Mouse (Mus musculus): ENCODE data around the gene 2310030G06Rik. TPM values are rescaled to one million over a fixed set of nuclear protein-coding genes. Genes with fewer than 3 reads are reported as not detected.

The 2310030G06Rik gene
- 1 to 10 TPM; 6.5 to 7.1 TPM for total RNA-seq (2021)
- long read RNA-seq, experiment 1, transcript 2310030G06Rik-201 (4 exons, 1,257 nt) = major isoform, 5 of 5 reads
- long read RNA-seq, experiment 1, partial matches to known transcripts = 0 of 5 reads
- long read RNA-seq, experiment 1, other reads (novel, unspliced or antisense) = 0 of 5 reads
- long read RNA-seq, experiment 2, partial matches to known transcripts = 0 of 5 reads
- long read RNA-seq, experiment 2, other reads (novel, unspliced or antisense) = 2 of 5 reads

GRCm38 (mm10) chr9:50746214-50746677, at the start of gene 2310030G06Rik:
Gene 2310030G06Rik, minus strand, starts transcription at chr9:50746536.
- peak; percentile 57 for DNase-seq

- peak; percentile 36 for DNase-seq
These were observed 48.9 kb upstream of the 2310030G06Rik start for GRCm38 (mm10) chr9:50795266-50795665.

- DNase-seq = peak; percentile 49
These were observed 35.8 kb upstream of the 2310030G06Rik start for GRCm38 (mm10) chr9:50782155-50782554.

- DNase-seq = no peak
These were observed 29.9 kb upstream of the 2310030G06Rik start for GRCm38 (mm10) chr9:50776162-50776760.

GRCm38 (mm10) chr9:50775662-50776126, 29.4 kb upstream of the 2310030G06Rik start:
- DNase-seq = peak; percentile 20

GRCm38 (mm10) chr9:50774991-50775612, 28.8 kb upstream of the 2310030G06Rik start, which contains the start of the genes Alg9 and 1110032A03Rik:
Gene Alg9, plus strand, starts transcription at chr9:50775019.
Gene 1110032A03Rik, minus strand, starts transcription at chr9:50775520.
- peak; percentile 94 for DNase-seq

GRCm38 (mm10) chr9:50774026-50774462, 27.7 kb upstream of the 2310030G06Rik start:
- DNase-seq = no peak

GRCm38 (mm10) chr9:50770011-50770410, 23.7 kb upstream of the 2310030G06Rik start:
- DNase-seq = no peak

GRCm38 (mm10) chr9:50768107-50769002, 22.0 kb upstream of the 2310030G06Rik start, which contains the start of gene Fdxacb1:
Gene Fdxacb1, plus strand, starts transcription at chr9:50768236.
- peak; percentile 98 for DNase-seq

- no peak for DNase-seq
These were observed 21.3 kb upstream of the 2310030G06Rik start for GRCm38 (mm10) chr9:50767531-50768106.

GRCm38 (mm10) chr9:50763331-50763730, 17.0 kb upstream of the 2310030G06Rik start:
- no peak for DNase-seq

GRCm38 (mm10) chr9:50761520-50762243, 15.3 kb upstream of the 2310030G06Rik start:
- no peak for DNase-seq

- no peak for DNase-seq
These were observed 10.4 kb upstream of the 2310030G06Rik start for GRCm38 (mm10) chr9:50756711-50757110.

- no peak for DNase-seq
These were observed 7.6 kb upstream of the 2310030G06Rik start for GRCm38 (mm10) chr9:50753947-50754346.

GRCm38 (mm10) chr9:50752784-50753615, 6.7 kb upstream of the 2310030G06Rik start:
- peak; percentile 73 for DNase-seq

GRCm38 (mm10) chr9:50752054-50752602, 5.8 kb upstream of the 2310030G06Rik start, which contains the start of gene Hspb2:
Gene Hspb2, minus strand, starts transcription at chr9:50752354.
- DNase-seq = peak; percentile 19

- DNase-seq = no peak
These were observed 5.0 kb upstream of the 2310030G06Rik start, which contains the start of gene Cryab for GRCm38 (mm10) chr9:50751323-50751722. Gene Cryab, plus strand, starts transcription at chr9:50751325.

- DNase-seq = no peak
These were observed 4.4 kb upstream of the 2310030G06Rik start for GRCm38 (mm10) chr9:50750706-50751105.

- no peak for DNase-seq
These were observed 530 bp downstream of the 2310030G06Rik start for GRCm38 (mm10) chr9:50745806-50746205.
